Mouse (Mus musculus) left cerebral cortex, postnatal 10 days (tissue): ENCODE measurements around the gene Ptpre. TPM values are rescaled to one million over a fixed set of nuclear protein-coding genes. Genes with fewer than 3 reads are reported as not detected.
A peak's percentile ranks its signal among the peaks of the same experiment; 100 is the strongest.
"Not testable (repeated sequence)": the region's sequence is repeated elsewhere in the genome, so short reads cannot be mapped to it uniquely, and the experiment has no call there.

Experiments used
- DNase-seq, 2 experiments: peaks; one replicate each; pipeline ENCODE4 v3.0.0; 2021 to 2022; ENCODE audit warnings: low spot score in 2 of 2, mixed read lengths in 1 of 2; ENCODE audit errors: extremely low spot score in 1 of 2
- intact Hi-C: fragments of 180-260 bp; cut with DNase I; formaldehyde crosslinking; loops from one replicate; pipeline ENCODE4 v1.15.1; 2025
- total RNA-seq, 2 experiments: library from RNA; stranded (reverse); gene quantifications; 2 replicates each; pipeline ENCODE4 v1.2.3; 2021

Gene Ptpre
- total RNA-seq, 2 experiments from 2014 or later: 32.5 to 32.8 TPM

DNA sequence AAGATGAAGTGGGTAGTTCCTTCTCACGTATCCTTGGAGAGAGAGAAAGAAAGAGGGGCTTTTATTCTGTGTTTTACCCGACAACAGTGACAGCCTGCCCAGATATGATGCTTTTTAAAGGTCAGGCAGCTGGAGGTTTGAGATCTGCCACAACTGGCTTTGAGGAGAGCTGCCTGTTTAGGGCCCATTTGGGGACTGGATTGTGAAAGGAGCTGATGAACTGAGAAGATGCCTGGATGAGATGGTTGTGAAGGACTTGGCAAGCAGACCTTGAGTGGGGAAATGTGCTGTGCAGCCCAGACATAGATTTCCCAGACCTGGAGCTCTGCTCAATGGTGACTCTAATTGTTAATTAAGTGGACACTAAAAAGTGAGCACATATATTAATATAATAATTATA lies 31.3 kb downstream of the Ptpre start:
- DNase-seq: no peak
- intact Hi-C loops: no loop called here

DNA sequence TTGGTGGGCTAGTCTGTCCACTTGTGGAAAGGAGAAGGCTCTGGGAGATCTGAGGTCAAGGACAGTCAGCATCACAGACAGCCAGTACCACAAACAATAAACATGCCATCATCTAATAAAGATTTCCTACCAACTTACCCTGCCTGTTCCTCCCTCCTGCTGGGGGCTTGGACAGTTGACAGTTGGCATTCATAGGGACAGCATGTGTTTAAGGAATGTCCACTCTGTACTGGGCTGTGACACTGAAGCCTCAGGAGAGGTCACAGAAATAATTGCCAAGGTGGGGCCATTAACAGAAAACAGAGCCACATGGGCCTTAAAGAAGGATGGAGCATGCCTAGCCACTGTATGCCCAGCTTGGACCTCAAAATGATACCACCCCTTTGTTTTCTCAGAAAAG lies 34.1 kb downstream of the Ptpre start:
- intact Hi-C loops: no loop called here
- DNase-seq: no peak

DNA sequence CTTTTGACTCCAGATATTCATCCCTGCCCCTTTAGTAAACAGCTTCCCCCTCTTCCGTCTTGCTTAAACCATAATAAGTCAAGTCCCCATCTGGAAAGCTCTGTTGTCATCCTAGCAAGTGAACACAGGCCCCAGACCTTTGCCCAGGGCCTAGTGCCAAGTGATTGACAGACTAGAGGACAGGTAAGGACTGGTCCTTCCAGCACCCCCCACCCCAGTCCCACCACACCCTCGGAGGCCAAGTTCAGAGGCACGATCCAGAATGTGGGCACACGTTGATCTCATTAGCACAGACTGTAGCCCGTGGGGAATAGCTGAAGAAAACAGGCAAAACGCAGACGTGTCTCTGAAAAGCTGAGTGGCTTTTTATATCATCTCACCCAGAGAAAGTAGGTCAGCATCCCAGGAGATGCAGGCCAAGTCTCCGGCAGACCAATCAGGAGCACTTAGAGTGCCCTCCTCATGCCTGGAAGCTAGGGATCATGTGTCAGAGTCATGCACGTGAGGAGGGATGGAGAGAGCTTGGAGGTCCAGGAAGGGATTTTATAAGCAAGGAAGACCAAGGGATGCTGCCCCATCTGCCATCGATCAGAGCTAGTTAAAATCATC lies 34.8 kb downstream of the Ptpre start:
- intact Hi-C loops: no loop called here
- no peak for DNase-seq

DNA sequence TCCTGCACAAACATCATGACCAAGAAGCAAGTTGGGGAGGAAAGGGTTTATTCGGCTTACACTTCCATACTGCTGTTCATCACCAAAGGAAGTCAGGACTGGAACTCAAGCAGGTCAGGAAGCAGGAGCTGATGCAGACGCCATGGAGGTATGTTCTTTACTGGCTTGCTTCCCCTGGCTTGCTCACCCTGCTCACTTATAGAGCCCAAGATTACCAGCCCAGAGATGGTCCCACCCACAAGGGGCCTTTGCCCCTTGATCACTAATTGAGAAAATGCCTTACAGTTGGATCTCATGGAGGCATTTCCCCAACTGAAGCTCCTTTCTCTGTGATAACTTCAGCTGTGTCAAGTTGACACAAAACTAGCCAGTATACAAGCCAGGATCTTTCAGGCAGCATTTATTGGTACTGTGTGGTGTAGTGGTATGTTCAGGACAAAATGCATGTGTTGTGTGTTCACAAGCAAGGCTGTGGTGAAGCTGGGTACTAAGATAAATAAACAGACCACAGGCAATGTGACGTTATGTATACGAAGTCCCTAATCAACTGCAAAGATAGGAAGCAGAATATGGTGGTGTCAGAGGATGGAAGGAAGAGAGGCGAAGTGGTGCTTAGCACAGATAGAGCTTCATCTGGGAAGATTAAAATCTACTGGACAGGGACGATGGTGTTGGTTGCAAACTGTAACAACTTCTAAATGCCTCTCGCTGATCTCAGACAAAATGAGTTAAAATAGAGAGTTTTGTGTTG lies 38.2 kb downstream of the Ptpre start:
- DNase-seq, intact Hi-C loops: not testable (repeated sequence)

DNA sequence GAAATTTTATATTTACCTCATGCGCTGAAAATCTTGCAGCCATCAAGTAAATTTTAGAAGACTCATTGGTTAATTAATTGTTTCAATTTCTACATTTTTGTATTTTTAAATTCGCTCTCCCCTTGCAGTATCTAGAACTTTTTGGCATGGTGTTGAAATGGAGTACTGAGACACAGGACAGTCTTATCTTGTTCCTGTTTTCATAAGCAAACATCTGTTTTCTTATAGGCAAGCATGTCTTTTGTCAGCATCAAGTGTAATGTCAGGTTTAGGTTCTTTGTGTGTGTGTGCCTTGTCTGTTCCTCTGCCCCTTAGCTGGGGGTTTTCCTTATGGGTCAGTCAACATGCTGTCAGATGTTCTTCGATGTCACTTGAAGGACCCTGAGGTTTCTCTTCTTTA lies 39.0 kb downstream of the Ptpre start:
- DNase-seq: no peak
- intact Hi-C loops: no loop called here

DNA sequence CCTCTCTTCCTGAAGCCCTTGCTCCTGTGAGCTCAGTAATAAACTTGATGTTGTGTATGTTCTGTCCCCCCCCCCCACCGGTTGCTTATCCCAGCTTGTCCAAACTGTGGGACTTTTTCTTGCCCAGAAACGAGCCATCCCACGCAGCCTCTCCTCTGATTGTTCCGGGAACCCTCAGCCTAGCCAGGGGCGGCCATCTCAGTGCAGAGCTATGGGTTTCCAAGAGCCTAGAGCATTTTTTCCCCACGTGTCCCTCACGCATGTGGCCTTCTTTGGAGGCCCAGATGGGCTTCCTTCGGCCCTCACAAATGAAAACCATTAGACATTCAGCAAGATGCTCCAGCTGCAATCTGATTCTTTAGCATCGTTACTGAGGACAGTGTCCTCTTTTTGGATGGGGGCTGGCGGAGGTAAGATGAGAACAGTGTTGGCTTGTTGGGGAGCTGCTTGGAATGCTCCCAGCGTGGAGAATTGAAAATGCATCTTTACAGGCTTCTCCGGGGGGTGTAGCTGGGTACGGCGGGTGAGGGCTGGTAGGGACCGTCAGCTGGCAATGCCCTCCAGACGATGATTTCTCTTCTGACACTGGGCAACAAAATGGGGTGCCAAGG lies 41.5 kb downstream of the Ptpre start:
- DNase-seq: peak; percentile 38 to 56
- intact Hi-C loops: no loop called here

DNA sequence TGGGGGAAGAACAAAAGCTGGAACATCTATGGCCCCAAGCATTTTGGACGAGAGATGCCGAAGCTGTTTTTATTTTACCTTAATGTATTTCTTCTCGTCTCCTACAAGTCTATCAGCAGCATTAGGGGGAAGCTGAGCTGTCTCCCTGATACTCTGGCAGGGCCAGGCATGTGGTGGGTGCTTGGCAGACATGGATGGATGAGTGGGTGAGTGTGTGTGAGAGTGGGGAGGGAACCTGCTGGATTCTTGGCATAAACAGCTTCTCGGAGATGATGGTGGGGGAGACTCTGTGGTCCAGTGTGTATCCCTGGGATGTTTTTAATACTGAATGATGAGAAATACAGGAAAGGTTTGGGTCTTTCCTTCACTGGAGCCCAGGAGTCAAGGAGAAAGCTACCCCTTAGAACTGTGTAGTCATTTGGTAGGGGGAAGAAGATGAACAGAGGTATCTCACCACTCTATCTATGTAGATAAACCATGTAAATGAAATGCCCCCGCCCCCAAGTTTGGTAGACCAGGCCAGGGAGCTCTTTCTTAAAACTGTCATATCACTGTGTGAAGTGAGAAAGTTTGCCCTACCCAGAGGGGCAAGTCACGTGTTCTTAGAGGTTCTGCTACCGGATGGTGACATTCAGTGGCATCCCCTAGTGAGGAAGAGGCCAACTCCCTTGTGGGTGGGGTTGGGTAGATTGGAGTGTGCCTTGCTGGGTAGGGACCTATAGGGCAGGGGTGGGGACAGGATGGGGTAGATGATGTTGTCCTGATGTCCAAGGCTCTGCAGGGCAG lies 43.2 kb downstream of the Ptpre start:
- no peak for DNase-seq
- intact Hi-C loops: no loop called here

DNA sequence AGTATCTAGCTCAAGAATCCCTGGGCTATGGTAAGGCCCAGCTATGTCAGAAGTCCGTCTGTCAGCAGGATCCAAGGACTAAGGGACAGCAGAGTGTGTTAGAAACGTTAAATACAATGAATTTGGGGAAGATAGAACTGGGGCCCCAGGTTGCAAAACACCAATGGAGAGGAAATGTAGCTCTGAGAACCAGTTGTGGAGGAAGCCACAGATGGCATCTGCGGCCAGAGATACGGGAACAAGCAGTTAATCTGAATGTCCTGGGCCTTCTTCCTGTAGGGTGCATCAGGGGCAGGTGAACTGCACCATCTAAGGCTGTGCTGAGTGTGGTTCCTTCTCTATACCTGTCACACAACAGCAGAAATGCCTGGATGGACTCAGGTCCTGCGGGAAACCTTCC lies 43.8 kb downstream of the Ptpre start:
- intact Hi-C loops: no loop called here
- no peak for DNase-seq

DNA sequence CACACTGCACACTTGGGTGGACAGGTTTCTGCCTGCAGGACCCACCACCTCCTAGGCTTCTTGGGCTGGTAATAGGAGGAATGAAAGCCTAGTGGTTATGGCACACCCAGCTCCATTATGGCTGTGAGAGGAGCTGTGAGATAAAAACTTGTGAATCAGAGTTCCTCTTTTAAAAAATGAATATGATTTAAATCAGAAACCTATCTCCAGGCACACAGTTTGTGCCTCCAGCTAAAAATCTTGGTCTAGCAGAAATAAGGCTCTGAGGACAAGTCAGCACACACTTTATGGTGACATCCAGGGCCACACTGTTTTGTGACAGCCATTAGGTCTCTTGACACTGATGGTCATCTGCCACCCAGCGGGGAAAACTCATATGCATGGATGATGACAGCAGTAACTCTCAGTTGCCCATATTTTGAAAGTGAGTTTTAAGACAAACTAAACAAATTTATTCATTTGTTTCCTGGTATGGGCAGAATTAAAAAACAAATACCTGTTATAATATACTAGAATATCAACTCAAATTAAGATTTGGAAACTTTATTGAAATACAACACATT lies 47.9 kb downstream of the Ptpre start:
- intact Hi-C loops: loop anchor here (5.0 kb wide), 1 partner anchor 48 kb away; the partner anchor contains the start of gene Ptpre

DNA sequence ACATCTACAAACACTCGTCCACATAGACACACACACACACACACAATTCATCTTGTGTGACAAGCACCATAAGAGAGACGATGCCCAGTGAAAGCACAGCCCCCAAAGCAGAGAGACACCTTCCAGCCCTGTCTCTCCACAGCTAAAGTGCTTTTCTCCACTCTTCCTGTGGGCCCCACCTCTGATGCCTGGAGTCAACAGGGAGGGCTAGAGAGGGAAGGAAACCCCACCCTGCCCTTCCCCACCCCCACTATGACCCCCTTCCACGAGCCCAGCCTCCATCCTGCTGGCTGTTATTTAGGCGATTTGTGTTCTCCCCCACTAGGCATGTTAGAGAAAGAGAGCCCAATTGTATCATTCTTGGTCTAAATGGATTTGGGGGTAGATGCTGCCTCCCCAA lies 49.1 kb downstream of the Ptpre start:
- DNase-seq: no peak
- intact Hi-C loops: loop anchor here (5.0 kb wide), 1 partner anchor 49 kb away; the partner anchor contains the start of gene Ptpre

More for the DNA sequence above, 47.9 kb downstream of the Ptpre start:
- DNase-seq: no peak

DNA sequence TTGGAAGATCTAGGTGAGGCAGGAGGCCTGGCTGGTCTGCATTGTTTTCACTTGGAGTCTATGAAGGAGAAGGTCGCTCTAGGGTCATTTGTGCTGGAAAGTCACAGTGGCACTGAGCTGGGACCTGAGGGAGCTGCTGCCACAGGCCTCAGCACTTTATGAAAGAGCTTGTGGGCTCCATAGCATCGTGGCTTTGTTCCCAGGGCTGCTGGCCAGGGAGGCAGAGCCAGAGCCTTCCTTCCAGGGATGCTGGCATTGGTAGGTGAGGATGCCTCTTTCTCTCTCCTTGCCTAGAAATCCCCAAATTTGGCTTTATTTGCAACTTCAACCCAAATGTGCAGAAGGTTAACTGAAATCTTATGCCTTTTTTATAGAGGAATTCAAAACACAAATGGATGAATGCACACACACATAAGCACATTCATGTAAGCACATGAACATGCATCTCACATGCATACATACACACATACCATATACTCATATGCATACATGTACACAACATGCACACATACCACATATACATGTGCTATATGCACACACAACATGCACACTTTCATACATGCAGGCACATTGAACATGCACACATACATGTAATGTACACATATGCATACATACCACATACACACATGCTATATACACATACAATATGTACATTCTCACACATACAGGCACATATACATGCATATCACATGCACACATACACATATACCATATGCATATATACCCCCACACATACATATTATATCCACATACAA lies 50.7 kb downstream of the Ptpre start:
- intact Hi-C loops: loop anchor here (5.0 kb wide), 1 partner anchor 51 kb away; the partner anchor contains the start of gene Ptpre

DNA sequence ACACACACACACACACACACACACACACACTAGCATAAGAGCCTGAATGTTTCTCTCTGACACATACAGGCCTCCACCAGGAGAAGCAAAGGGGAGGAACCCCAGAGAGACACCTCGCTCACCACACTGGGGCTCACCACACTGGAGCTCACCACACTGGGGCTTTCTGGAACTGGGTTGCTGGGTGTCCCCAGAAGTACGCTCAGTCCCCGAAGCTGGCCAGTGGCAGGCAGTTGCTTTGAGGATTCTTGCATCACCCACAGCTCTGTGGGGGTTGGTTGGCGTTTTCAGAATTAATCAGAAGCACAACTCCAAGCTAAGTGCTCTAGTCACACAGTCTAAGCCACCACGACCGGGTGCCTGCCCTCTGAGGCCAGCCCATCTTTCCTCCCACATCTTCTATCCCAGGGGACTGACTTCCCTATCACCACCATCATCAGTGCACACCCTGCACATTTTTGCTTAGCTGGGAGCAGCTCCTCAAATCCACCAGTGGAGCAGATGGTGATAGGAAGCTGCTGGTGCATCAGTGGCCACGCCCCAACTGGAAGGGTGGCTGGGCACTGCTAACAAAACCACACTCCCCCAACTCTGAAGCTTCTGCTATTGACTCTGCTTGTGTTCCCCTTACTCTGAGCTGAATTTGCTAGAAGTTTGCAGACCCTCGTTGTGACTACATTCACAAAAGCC lies 51.5 kb downstream of the Ptpre start:
- intact Hi-C loops: loop anchor here (5.0 kb wide), 1 partner anchor 51 kb away; the partner anchor contains the start of gene Ptpre
- DNase-seq: no peak

More for the DNA sequence above, 50.7 kb downstream of the Ptpre start:
- DNase-seq: no peak

DNA sequence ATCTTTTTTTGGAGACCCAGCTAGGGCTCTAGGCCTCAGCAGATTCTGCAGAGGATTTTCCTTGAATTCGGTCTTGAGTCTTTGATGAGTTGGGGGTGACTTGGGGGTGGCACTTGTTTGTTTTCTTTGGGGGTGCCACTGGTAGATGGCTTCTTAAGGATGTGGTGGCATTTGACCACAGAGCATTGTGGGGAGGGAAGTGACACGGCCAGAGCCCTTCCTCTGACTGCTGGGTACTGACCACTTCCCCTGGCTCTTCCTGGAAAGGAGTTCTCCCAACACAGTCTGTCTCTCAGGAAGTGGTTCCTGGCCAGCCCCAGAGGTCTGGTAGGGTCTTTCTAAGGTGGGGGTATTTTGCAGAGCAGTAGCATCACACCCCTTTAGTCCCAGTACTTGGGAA lies 54.2 kb downstream of the Ptpre start:
- intact Hi-C loops: no loop called here

DNA sequence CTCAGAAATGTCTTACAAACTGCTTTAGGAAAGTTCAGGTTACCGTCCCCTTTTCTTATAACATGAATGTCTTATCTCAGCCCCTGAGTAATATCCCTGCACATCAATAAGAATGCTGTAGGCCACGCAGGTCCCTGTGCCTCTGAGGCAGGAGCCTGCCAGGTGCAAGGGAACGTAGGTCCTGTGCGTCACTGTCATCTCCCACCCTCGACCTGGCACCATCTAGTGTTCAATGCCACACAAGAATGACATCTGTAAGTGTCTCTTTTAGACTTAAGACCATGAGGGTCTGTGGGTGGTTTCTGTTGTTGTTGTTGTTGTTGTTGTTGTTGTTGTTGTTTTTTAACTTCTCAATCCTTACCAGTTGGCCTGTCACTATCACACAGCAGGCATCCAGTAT lies 56.0 kb downstream of the Ptpre start:
- DNase-seq: no peak
- intact Hi-C loops: no loop called here

More for the DNA sequence above, 54.2 kb downstream of the Ptpre start:
- no peak for DNase-seq

DNA sequence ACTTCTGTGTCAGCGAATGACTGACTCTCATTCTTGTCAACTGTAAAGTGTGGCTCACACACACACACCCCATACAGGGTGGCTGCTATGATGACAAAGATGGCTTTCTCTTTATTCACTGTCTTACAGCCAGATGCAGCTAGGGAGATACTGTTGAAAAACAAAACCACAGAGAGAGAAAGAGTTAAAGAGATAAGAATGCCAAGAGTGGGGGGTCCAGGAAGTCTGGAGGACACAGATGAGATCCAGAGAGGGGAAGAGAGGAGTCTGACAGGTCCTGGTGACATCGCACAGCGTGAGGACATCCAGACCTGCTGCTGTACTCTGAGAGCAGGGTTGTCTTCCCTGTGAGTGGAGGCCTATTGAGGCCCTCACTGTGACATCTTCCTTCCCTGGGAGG lies 56.5 kb downstream of the Ptpre start:
- intact Hi-C loops: no loop called here
- no peak for DNase-seq

DNA sequence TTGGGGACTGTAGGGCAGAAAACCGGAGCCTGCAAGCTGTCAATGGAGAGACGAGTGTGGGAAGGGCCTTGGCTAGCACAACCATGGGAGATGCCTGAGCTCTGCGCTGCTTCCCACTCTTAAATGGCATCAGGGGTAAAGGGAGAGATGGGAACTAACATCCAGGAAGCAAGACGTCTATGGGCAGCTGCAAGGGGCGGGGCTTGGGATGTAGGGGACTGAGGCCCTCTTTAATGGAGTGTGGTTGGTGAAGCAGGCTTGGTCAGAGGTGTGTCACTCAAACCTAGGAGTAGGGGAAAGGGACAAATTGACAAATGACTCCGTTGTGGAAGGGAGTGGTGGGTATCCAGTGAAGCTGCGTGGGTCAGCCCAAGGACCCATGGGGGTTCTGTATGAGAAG lies 57.4 kb downstream of the Ptpre start:
- no peak for DNase-seq
- intact Hi-C loops: no loop called here

DNA sequence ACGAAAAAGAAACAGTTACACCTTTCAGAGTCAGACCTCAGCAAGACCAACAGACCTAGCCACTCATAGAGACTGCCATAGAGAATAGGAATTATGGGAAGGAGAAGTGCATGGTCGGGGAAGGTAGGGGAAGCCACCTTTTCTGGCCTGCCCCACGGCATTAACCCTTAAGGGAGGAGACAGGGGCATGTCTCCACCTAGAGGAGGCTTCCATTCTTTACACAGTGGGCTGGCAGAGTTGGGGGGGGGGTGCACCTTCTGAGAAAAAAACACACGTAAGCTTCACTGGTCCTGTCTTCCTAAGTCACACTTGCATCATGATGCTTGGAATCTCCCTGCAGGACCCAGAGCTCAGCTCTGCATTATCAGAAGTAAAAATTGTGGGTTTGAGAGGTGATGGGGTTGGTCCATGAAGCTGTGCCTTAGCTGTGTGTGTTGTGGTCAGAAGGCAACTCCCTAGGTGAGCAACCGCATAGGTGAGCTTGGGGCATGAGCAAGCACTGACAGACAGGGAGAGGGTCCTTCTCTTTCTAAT lies 58.4 kb downstream of the Ptpre start:
- intact Hi-C loops: no loop called here
- no peak for DNase-seq
